Mouse (Mus musculus) induced T-regulatory cell, adult 2 months (primary cell): ENCODE data around the gene Exosc3.
A peak's percentile ranks its signal among the peaks of the same experiment; 100 is the strongest.

Source experiments
- DNase-seq: peaks from one replicate; pipeline ENCODE4 v3.0.0-alpha.2; 2012; ENCODE audit warnings: low read depth

Gene Exosc3

DNA sequence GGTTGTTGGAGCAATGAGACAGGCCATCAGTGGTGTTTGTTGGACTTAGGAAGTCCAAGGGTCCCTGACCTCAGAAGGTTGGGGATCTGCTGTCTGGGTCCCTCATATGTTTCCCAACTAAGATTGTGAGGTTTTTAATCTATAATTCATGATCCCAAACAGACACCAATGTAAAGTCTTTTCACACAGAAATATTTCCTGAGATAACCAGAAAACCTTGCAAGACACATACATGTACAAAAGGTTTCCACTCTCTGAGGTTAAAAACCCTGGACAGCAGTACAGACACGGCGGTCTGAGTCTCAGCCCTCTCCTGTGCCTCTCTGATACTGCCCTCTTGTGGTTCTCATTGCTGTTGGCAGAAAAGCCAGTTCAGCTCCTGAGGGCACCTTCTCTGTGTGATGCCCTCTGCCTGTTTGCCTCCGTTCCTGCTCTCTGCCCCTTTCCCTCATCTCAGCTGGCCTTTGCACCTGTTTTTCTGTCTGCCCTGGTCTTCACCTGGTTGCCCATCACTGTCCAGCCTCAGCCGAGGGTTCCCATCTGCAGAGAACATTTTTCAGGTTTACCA lies 62.5 kb downstream of the Exosc3 start:
- peak; percentile 63 for DNase-seq

DNA sequence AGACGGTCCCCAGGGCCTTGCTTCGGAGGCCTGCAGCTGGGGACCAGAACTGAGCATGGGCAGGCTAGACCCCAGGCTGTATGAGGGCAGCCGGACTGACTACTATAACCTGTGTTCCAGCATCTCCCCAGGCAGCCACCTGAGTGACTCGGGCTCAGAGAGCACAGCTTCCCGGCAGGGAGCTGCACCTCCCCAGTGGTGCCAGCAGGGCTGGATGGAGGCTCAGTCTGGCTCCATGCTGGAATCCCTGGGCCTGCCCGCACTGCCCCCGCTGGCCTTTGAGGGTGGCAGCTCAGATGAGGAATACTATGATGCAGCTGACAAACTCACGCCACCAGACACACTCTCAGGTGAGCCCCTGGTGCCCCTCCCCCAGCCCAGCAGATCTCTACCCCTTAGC lies 63.2 kb downstream of the Exosc3 start:
- DNase-seq, result no peak

- no peak for DNase-seq
Measured at GRCm38 (mm10) chr4:45275770-45276169, 66.8 kb downstream of the Exosc3 start.

- no peak for DNase-seq
Measured at GRCm38 (mm10) chr4:45271041-45271452, 71.5 kb downstream of the Exosc3 start.

- peak; percentile 11 for DNase-seq
Measured at GRCm38 (mm10) chr4:45267883-45268282, 74.6 kb downstream of the Exosc3 start.
